In the genomic region with DNA sequence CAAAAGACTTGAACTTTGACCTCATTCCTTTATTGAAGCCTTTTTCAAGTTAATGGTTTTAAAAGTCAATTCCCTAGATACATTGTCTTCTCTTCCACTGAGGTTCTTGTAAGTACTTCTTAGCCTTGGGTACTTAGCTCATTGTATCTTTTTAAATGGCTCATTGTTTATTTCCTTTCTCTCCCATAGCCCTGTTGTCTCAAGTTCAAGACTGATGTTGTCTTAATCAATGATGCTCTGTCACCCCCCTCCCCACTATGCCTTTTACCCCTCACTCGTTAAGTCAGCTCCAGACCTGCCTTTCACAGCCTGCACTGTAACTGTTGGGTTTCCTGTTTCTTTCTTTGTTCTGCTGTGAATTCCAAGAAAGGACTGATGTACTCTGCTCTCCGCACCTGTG, we compare ENCODE assay signal across 14 mouse cellular contexts.
"Had no signal": no experiment of that assay in that cellular context is flagged by ENCODE, and none has a peak within 500 bp of the region (broad histone marks: within the 10 kb centered on the region; RNA-seq: fewer than 3 reads in every experiment).

No protein-coding gene starts in this region.

- H3K27ac ChIP-seq: macrophage; midbrain, embryonic 13.5 days; midbrain, embryonic 15.5 days; neural tube, embryonic 12.5 days; stomach, embryonic 15.5 days; stomach, postnatal 0 days had no signal

- DNase-seq: lung, adult 18-20 months; lung, embryonic 14.5 days; lung, postnatal 10 days; right cerebral cortex, postnatal 14 days; thymus, adult 2 months; thymus, postnatal 25 days; thymus, postnatal 4 days had no signal

- H3K36me3 ChIP-seq: midbrain, embryonic 13.5 days; midbrain, embryonic 15.5 days; neural tube, embryonic 12.5 days; stomach, embryonic 15.5 days had no signal

- H3K4me3 ChIP-seq: megakaryocyte, embryonic 14.5 days; midbrain, embryonic 13.5 days; midbrain, embryonic 15.5 days; neural tube, embryonic 12.5 days; stomach, embryonic 15.5 days had no signal

- H3K4me1 ChIP-seq: neural tube, embryonic 12.5 days; stomach, embryonic 15.5 days had no signal

- H3K9me3 ChIP-seq: megakaryocyte, embryonic 14.5 days; midbrain, embryonic 13.5 days; midbrain, embryonic 15.5 days; neural tube, embryonic 12.5 days; stomach, embryonic 15.5 days had no signal

- H3K9ac ChIP-seq: lung, embryonic 14.5 days; midbrain, embryonic 13.5 days; midbrain, embryonic 15.5 days; neural tube, embryonic 12.5 days; stomach, embryonic 15.5 days had no signal
